Mouse (Mus musculus): ENCODE measurements around the gene A930004D18Rik. TPM values are rescaled to one million over a fixed set of nuclear protein-coding genes. Genes with fewer than 3 reads are reported as not detected.

Gene A930004D18Rik
- polyA plus RNA-seq, 1 experiment from 2014 or later: 14.5 TPM

GRCm38 (mm10) chr2:18058146-18058708, 20.7 kb upstream of the A930004D18Rik start:
- H3K4me3 ChIP-seq: peak overlapping the region; percentile 73
- H3K9me3 ChIP-seq: no peaks in the 10 kb centered on the region
- H3K36me3 ChIP-seq: no peaks in the 10 kb centered on the region
- no peak for DNase-seq (ENCODE audit: low spot score)
- H3K27me3 ChIP-seq (ENCODE audit: insufficient read depth, poor library complexity, severe bottlenecking): no peaks in the 10 kb centered on the region
- peak overlapping the region; percentile 99 for H3K27ac ChIP-seq
- peaks cover 11% of the 10 kb centered on the region for H3K4me1 ChIP-seq
- 20% methylated on average over 9 of the region's 9 CpGs for WGBS

- H3K9me3 ChIP-seq: no peaks in the 10 kb centered on the region
- H3K27me3 ChIP-seq (ENCODE audit: insufficient read depth, poor library complexity, severe bottlenecking): no peaks in the 10 kb centered on the region
These were observed 20.0 kb upstream of the A930004D18Rik start for GRCm38 (mm10) chr2:18057336-18058145.

DNA sequence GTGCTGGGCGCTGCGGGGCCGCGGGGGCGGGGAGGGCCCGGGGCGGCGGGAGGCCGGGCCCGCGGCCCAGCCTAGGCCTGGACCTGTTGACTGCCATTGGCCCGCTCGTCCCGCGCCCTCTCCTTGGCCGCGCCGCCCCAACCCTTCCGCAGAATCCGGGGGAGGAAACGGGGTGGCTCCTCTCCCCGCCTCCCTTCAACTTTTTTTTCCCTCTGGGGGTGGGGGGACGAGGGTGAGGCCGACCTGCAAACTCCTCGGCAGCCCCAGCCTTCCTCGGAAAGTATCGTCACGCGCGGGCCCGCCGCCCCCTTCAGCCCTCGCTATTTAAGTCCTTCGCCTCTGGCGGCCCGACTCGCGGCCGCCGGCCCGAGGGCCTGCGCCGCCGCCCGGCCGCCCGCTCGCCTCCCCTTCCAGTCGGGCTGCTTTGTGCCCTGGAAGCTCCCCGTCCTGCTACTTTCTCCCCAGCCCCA, 19.3 kb upstream of the A930004D18Rik start:
- DNase-seq (ENCODE audit: low spot score): peak; percentile 98
- H3K4me1 ChIP-seq: peaks cover 12% of the 10 kb centered on the region
- H3K9me3 ChIP-seq: no peaks in the 10 kb centered on the region
- H3K4me3 ChIP-seq: peak overlapping the region; percentile 73
- H3K36me3 ChIP-seq: no peaks in the 10 kb centered on the region
- peak overlapping the region; percentile 99 for H3K27ac ChIP-seq
- H3K27me3 ChIP-seq (ENCODE audit: insufficient read depth, poor library complexity, severe bottlenecking): no peaks in the 10 kb centered on the region
- WGBS: under 1% methylated on average over 47 of the region's 50 CpGs

More at GRCm38 (mm10) chr2:18057336-18058145, 20.0 kb upstream of the A930004D18Rik start:
- peak overlapping the region; percentile 99 for H3K27ac ChIP-seq
- no peaks in the 10 kb centered on the region for H3K36me3 ChIP-seq
- peak overlapping the region; percentile 73 for H3K4me3 ChIP-seq
- DNase-seq (ENCODE audit: low spot score): peak; percentile 80
- peaks cover 12% of the 10 kb centered on the region for H3K4me1 ChIP-seq
- 1% methylated on average over 48 of the region's 48 CpGs for WGBS

- WGBS: under 1% methylated on average over 51 of the region's 66 CpGs
- no peaks in the 10 kb centered on the region for H3K9me3 ChIP-seq
- peak; percentile 98 for DNase-seq (ENCODE audit: low spot score)
- H3K36me3 ChIP-seq: no peaks in the 10 kb centered on the region
- H3K27me3 ChIP-seq (ENCODE audit: insufficient read depth, poor library complexity, severe bottlenecking): no peaks in the 10 kb centered on the region
- H3K27ac ChIP-seq: peak overlapping the region; percentile 99
- H3K4me1 ChIP-seq: peaks cover 17% of the 10 kb centered on the region
- H3K4me3 ChIP-seq: peak overlapping the region; percentile 73
These were observed 18.6 kb upstream of the A930004D18Rik start for GRCm38 (mm10) chr2:18055929-18056785.

DNA sequence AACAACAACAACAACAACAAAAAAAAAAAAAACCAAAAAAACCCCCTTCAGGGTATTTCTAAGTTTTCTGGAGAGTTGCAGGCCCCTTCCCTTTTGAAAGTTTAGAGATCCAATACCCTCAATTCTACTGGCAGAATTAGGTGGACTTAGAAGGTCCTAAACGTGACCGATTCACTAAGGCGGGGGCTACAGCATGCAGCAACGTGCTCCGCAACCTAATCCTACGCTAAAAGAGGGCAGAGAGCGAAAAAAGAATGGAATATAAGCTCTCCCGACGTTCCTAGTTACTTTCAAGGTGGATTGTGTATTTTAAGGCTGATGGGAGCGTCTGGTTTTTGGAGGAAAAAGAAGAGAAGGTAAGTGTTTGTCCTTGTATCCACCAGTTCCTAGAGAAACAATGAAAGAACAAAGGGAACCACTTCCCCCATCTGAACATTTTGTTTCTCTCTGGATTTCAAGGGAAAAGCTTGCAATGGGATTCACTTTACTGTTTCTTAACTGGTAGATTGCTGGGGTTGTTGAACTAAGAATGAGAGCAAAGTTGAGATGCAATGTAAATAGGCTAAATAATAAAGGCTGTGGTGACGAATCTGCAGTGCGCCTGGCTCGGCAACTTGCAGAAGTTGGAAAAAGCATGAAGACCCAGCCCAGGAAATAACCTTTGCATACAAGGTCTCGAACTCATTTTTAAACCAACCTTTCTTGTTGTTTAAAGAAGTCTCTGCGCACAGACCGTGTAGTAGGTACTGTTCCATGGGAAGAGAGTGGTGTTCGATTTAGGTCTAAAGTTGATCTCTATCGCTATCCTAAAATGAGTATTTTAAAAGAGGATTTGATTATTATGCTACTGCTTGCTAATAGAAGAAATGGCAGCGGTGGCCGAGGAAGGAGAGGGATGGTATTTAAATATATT, 17.7 kb upstream of the A930004D18Rik start, which contains the start of gene Mllt10:
Gene Mllt10 (plus strand): TSS at position 222 of the 913 bp plus-strand sequence.
- H3K27ac ChIP-seq: peak within 1 kb of the TSS; percentile 99
- peaks cover 18% of the 10 kb centered on the region for H3K4me1 ChIP-seq
- 1% methylated on average over 20 of the region's 20 CpGs for WGBS
- H3K36me3 ChIP-seq: no peaks in the 10 kb centered on the region
- DNase-seq (ENCODE audit: low spot score): no peak
- H3K27me3 ChIP-seq (ENCODE audit: insufficient read depth, poor library complexity, severe bottlenecking): no peaks in the 10 kb centered on the region
- no peaks in the 10 kb centered on the region for H3K9me3 ChIP-seq
- H3K4me3 ChIP-seq: peak within 1 kb of the TSS; percentile 73

- no peaks in the 10 kb centered on the region for H3K27me3 ChIP-seq (ENCODE audit: insufficient read depth, poor library complexity, severe bottlenecking)
- peak overlapping the region; percentile 73 for H3K4me3 ChIP-seq
- peaks cover 29% of the 10 kb centered on the region for H3K4me1 ChIP-seq
- no peaks in the 10 kb centered on the region for H3K9me3 ChIP-seq
- no peak for DNase-seq (ENCODE audit: low spot score)
- peak overlapping the region; percentile 99 for H3K27ac ChIP-seq
- no peaks in the 10 kb centered on the region for H3K36me3 ChIP-seq
- WGBS: 11% methylated on average over 2 of the region's 2 CpGs
These were observed 16.5 kb upstream of the A930004D18Rik start for GRCm38 (mm10) chr2:18053951-18054530.

GRCm38 (mm10) chr2:18053243-18053950, 15.9 kb upstream of the A930004D18Rik start:
- no peaks in the 10 kb centered on the region for H3K36me3 ChIP-seq
- no peaks in the 10 kb centered on the region for H3K9me3 ChIP-seq
- peak overlapping the region; percentile 99 for H3K27ac ChIP-seq
- H3K4me1 ChIP-seq: peaks cover 30% of the 10 kb centered on the region
- 46% methylated on average over 1 of the region's 1 CpGs for WGBS
- no peaks in the 10 kb centered on the region for H3K27me3 ChIP-seq (ENCODE audit: insufficient read depth, poor library complexity, severe bottlenecking)
- H3K4me3 ChIP-seq: no peak overlapping the region
- no peak for DNase-seq (ENCODE audit: low spot score)

DNA sequence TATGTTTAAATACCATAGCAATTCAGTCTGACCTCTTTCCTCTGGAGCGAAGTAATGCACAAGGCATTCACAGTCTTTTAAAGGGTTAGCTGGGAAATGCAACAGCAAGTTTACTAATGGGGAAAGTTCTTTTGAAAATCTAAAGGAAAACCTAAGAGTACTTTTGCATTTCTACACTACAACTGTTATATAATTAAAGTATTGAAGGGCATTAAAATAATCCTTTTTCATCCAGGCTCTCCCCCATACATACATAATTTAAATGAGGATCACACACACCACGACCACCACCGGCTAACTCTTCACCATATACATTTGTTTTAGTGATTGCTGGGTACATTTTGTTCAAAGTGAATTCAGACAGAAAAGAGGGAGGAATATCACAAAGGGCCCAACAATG, 15.0 kb upstream of the A930004D18Rik start:
- H3K27ac ChIP-seq: peak overlapping the region; percentile 6; the same call in 1 of the 2 replicates
- peaks cover 30% of the 10 kb centered on the region for H3K4me1 ChIP-seq
- H3K27me3 ChIP-seq (ENCODE audit: insufficient read depth, poor library complexity, severe bottlenecking): no peaks in the 10 kb centered on the region
- DNase-seq (ENCODE audit: low spot score): no peak
- H3K4me3 ChIP-seq: no peak overlapping the region
- no peaks in the 10 kb centered on the region for H3K36me3 ChIP-seq
- WGBS: 76% methylated on average over 3 of the region's 3 CpGs
- no peaks in the 10 kb centered on the region for H3K9me3 ChIP-seq

GRCm38 (mm10) chr2:18051831-18052170, 14.3 kb upstream of the A930004D18Rik start:
- 0 out of 2 replicates have a peak overlapping the region, but pooled peaks have one; percentile 98 for H3K4me3 ChIP-seq
- no peaks in the 10 kb centered on the region for H3K9me3 ChIP-seq
- WGBS: 67% methylated on average over 3 of the region's 3 CpGs
- peaks cover 30% of the 10 kb centered on the region for H3K4me1 ChIP-seq
- peak overlapping the region; percentile 100; the same call in 1 of the 2 replicates for H3K27ac ChIP-seq
- no peak for DNase-seq (ENCODE audit: low spot score)
- no peaks in the 10 kb centered on the region for H3K36me3 ChIP-seq
- no peaks in the 10 kb centered on the region for H3K27me3 ChIP-seq (ENCODE audit: insufficient read depth, poor library complexity, severe bottlenecking)

- 30% methylated on average over 11 of the region's 11 CpGs for WGBS
- H3K27ac ChIP-seq: peak overlapping the region; percentile 100
- peaks cover 30% of the 10 kb centered on the region for H3K4me1 ChIP-seq
- no peaks in the 10 kb centered on the region for H3K36me3 ChIP-seq
- peak overlapping the region; percentile 98 for H3K4me3 ChIP-seq
- no peak for DNase-seq (ENCODE audit: low spot score)
- H3K27me3 ChIP-seq (ENCODE audit: insufficient read depth, poor library complexity, severe bottlenecking): no peaks in the 10 kb centered on the region
- no peaks in the 10 kb centered on the region for H3K9me3 ChIP-seq
These were observed 13.7 kb upstream of the A930004D18Rik start for GRCm38 (mm10) chr2:18051026-18051830.

All from heart, embryonic 10.5 days (tissue).